Mouse (Mus musculus): ENCODE measurements at regions not wholly inside any gene's neighbourhood (a gene's known extent, or its start where the extent isn't known, plus 50 kb on each side); places are given as distances from the start of the nearest gene placed in this dataset.
A peak's percentile ranks its signal among the peaks of the same experiment; 100 is the strongest.

GRCm38 (mm10) chr6:52105031-52105593, 53.0 kb downstream of the Hoxa1 start:
- DNase-seq (ENCODE audit: low read depth) = no peak

DNA sequence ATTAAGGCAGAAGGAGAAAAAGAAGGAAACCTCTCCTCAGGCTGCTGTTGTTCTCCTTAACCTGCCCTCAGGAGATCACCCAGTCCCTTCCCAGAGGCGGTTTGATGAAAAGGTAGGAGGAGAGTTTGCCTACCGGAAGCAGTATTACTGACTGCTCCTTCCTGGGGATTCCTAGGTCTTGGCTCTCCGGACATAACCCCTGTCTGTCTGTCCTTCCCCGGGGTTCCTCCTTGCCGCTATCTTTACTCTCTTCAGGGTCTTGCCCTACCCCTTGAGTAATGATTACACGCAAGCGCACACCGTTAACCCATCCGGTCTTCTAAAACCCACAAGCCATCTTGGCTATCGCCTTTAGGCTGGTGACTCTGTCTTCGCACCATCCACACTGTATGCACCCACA, 54.0 kb downstream of the Hoxa1 start:
- no peak for DNase-seq (ENCODE audit: low read depth)

DNA sequence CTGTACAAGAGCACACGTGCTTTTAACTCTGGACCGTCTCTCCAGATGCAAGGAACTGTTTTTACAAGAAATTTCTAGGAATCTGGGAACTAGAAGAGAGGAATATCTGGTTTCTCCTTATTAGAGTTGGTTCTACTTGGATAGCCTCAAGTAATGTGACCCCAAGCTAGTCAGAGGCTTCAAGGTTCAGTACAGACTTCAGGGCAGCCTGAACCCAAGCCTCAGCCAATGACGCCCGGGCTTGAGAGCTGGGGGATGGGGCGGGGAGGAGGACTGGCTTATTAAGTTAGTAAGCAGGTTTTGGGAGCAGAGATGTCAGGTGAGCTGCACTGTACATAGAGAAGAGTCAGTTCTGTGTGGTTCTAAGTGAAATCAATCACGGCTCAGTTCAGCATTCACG, 54.5 kb downstream of the Hoxa1 start:
- DNase-seq (ENCODE audit: low read depth) = no peak

- DNase-seq (ENCODE audit: low read depth) = no peak
Measured at GRCm38 (mm10) chr6:52102699-52103098, 55.4 kb downstream of the Hoxa1 start.

DNA sequence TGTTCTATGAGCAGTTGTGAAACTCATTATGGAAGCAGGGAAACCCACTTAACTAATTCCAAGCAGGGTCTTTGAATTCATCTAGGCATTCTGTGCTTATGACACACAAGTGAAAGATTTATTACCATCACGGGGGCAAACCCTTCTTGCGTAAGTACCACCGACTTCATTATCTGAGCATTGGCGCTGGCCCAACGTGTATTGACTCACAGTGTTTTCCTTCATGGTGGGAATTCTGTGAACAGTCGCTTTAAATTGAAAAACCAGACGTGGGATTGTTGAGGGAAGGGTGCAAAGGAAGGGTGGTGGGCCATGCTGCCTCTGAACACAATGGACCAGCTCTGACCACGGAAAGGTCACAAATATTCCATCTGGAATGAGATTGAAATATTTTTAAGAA, 55.9 kb downstream of the Hoxa1 start:
- DNase-seq (ENCODE audit: low read depth) = no peak

DNA sequence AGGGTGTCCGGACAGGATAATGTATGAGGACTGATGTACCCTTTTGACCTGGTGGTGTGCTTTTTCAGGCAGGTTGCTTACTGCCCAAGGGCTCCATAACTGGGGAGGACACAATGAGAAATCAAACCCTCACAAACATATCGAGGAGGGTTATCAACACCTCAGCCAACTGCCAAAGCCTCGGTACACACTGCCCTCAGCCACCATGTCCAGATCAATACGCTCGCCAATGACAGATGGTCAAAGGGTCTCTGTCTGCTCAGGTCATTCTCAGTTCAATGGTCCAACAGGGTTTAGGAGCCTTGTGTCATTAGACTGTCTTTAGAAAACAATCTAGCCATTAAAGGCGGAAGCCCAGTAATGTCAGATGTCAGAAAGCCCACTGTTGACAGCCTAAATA, 56.9 kb downstream of the Hoxa1 start:
- DNase-seq (ENCODE audit: low read depth) = no peak

DNA sequence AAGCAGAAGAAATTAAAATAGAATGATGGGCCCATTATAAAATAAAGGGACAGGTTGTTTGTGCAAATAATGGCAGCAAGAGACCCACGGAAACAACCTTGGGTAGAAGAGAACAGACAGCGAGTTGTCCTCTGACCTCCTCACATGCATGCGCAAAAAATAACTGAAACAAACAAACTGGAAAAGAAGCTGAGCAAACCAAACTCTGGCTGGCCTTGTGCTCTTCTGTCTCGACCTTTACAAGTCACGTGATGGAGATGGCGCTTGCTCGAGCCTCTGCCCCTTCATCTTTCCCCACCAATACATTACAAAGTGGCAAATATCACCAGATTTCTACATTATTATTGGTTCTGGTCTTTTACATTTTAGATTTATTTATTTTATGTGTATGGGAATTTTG, 59.3 kb downstream of the Hoxa1 start:
- DNase-seq (ENCODE audit: low read depth) = no peak

GRCm38 (mm10) chr6:52095575-52095974, 62.5 kb downstream of the Hoxa1 start:
- no peak for DNase-seq (ENCODE audit: low read depth)

DNA sequence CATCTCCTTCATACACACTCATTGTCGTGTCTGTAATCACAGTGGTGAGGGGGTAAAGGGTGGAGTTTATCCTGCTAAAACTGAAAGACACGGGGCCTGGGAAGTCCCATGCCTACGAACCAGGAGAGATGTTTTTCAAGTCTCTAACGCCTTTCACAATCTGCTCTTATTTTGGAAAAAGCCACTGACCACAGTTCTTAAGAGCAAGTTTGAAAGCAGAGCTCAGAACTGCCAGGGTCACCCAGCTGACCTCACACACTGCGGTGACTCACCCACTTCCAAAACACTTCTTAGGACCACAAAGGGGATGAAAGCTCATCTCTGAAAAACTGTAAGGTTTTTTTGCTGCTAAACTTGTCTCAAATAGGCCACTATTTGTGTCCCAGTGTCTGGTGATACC, 66.7 kb downstream of the Hoxa1 start:
- peak; percentile 81 for DNase-seq (ENCODE audit: low read depth)

- no peak for DNase-seq (ENCODE audit: low read depth)
Measured at GRCm38 (mm10) chr6:52085932-52086643, 72.0 kb downstream of the Hoxa1 start.

DNA sequence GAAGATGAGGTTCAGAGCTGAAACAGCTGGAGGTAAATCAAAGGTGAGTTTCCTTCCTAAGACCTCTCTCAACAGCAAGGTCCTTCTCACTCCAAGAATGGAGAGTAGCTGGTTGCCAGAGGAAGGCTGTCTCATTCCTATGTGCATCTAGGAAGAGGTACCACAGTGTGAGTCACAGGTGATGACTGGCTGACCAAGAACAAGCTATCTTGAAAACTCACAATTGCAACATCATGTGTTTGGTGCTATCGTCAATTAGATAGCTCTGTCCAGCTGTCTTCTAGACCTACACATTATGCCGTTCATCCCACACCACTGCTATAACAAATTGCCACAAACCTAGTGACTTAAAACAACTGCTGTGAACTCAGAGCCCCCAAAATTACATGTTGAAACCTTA, 72.3 kb upstream of the Skap2 start:
- DNase-seq (ENCODE audit: low read depth) = peak; percentile 26

- DNase-seq (ENCODE audit: low read depth) = no peak
Measured at GRCm38 (mm10) chr6:52079501-52079900, 67.2 kb upstream of the Skap2 start.

DNA sequence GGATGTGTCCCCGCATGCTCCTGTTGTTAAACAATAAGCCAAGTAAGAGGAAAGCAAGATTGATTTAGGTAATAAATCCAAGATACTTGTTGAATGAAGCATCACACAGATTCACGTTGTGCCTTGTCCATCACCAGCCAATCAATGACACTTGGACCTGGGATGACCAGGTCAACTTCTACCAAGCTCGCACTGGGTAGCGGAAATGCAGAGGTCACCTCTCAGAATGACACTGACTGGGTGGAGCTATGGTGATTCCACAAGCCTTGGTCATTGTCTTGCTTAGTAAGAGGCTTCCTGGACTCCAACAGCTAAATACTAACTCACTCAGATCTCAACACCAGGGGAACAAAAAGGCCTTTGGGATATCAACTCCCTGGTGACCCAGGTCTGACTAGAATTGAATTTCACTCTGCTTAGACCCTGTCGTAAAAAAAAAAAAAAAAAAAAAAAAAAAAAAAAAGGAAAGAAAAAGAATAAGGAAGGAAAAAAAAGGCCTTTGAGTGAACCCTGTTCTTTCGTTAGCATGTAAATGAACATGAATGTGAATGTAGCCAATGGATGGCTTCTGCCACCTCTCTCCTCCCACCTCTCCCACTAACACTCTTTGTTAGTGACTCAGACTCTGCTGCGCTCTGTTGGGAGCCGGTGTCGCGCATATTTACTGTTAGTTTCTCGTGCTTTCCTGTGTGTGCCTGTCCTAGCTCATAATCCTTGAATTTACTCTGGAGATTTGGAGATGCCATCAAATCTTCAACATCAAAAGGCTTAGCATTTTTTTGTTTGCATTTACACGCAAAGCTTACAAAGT, 66.4 kb upstream of the Skap2 start:
- no peak for DNase-seq (ENCODE audit: low read depth)

GRCm38 (mm10) chr6:52076179-52076932, 64.0 kb upstream of the Skap2 start:
- no peak for DNase-seq (ENCODE audit: low read depth)

- DNase-seq (ENCODE audit: low read depth) = no peak
Measured at GRCm38 (mm10) chr6:52074904-52075303, 62.6 kb upstream of the Skap2 start.

DNA sequence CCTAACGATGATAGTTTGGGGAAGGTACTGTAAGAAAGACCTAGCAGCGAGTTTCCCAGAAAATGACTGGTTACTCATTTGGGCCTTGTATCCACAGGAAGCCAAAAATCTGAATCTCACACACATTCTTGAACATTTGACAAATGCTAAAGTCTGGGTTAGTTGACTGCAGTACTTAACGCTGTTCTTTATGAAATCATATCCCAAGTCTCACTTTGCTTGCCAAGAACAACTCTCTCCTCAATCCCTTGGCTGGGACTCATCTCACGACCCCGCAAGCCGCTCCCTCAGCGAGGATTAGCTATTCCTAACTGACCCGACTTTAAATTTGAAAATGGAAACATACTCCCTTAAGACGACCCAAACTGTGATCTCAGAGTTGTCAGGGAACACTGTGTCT, 54.8 kb upstream of the Skap2 start:
- no peak for DNase-seq (ENCODE audit: low read depth)

- DNase-seq (ENCODE audit: low read depth) = no peak
Measured at GRCm38 (mm10) chr6:52065652-52066051, 53.3 kb upstream of the Skap2 start.

DNA sequence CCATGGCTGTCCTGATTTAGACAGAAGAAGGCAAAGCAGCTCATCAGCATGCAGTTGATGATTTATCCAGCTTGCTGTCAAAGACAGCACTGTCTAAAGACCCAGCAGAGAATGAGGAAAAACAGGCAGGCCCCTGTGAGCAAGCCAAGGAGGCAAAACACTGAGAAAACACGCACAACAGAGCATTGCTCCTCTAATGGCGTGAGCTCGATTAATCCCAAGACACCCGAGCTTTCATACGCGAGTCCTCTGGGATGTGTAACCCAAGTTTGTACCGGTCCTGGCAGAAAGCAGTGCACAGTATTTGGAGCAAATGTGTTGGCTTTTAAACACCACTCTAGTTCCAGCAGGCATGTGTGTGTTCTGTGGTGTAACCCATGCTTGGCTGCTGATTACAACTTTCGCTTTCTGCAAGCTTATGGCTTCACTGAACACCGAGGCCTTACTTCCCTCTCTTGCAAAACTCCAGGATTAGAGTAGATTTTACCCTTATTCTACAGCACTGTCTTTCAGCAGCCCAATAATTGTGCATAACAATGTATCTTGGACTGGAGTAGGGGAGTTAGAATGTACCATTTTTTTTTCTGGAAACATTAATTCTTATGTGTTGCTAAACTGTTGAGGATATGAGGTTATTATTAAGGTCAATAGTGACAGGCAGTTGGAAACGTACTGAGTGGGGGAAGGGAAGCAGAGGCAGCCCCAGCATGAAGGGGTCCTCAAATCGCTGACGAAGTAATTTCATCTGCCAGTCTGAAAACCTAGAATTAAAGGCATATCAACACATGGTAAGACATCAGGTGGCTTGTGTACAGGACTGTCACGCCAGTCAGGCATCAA, 52.0 kb upstream of the Skap2 start:
- DNase-seq (ENCODE audit: low read depth) = peak; percentile 40
